Mouse (Mus musculus): ENCODE measurements around the gene Tssk1. TPM values are rescaled to one million over a fixed set of nuclear protein-coding genes. Genes with fewer than 3 reads are reported as not detected.

The Tssk1 gene
- total and polyA plus RNA-seq, 3 experiments, result 0.04 to 0.36 TPM; not detected in 1

DNA sequence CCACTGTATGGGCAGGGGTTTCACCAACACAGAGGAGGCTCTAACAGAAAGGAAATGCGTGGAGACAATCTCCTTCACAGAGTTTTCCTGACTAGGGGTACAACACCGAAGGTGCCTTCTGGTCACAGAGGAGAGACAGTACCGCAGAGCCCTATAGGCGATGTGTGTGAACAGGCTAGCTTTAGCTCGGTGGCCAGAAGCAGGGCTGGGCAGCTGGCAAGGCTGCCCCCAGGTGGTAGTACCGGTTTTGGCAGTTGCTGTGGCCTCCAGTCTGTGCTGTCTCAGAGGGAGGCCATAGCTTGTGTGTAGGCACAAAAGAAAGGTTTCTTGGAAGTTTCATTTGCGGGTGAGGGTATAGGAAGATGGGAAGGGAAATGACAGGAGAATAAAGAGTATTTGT, 44.8 kb downstream of the Tssk1 start:
- TF ChIP-seq SMC3 (IDR thresholded peaks at IDR 0.05; ENCODE audit: low read depth, low read length), result peak; percentile 76
- peak; percentile 67 for TF ChIP-seq RAD21 (IDR thresholded peaks at IDR 0.05; ENCODE audit: low read depth, low read length)
- TF ChIP-seq GATA1 (IDR thresholded peaks at IDR 0.05; ENCODE audit: low read depth, low read length), result no peak
- TF ChIP-seq POLR2AphosphoS2 (IDR thresholded peaks at IDR 0.05; ENCODE audit: low read length), result no peak
- TF ChIP-seq CHD2 (IDR thresholded peaks at IDR 0.05; ENCODE audit: low read length), result no peak
- TF ChIP-seq BHLHE40 (IDR thresholded peaks at IDR 0.05; ENCODE audit: borderline replicate concordance, low read depth, low read length), result 0 out of 2 replicates have a peak, but pooled peaks have one; percentile 39
- peak; percentile 61 for TF ChIP-seq HCFC1 (IDR thresholded peaks at IDR 0.05; ENCODE audit: low read depth, low read length)
- 0 out of 2 replicates have a peak, but pooled peaks have one; percentile 11 for TF ChIP-seq MXI1 (IDR thresholded peaks at IDR 0.05; ENCODE audit: low read depth, low read length)
- peak; percentile 66 for TF ChIP-seq ZC3H11A (IDR thresholded peaks at IDR 0.05; ENCODE audit: low read depth, low read length)
- no peak; the same call in 1 of the 2 replicates for TF ChIP-seq ETS1 (IDR thresholded peaks at IDR 0.05; ENCODE audit: low read depth, low read length)
- TF ChIP-seq MYC (IDR thresholded peaks at IDR 0.05; ENCODE audit: low read depth, low read length), result peak; percentile 11; the same call in 1 of the 2 replicates
- 0 out of 2 replicates have a peak, but pooled peaks have one; percentile 28 for TF ChIP-seq JUND (IDR thresholded peaks at IDR 0.05; ENCODE audit: low read depth, low read length)
- TF ChIP-seq SIN3A (IDR thresholded peaks at IDR 0.05; ENCODE audit: low read length), result 0 out of 2 replicates have a peak, but pooled peaks have one; percentile 19
- 0 out of 2 replicates have a peak, but pooled peaks have one; percentile 7 for TF ChIP-seq TCF12 (IDR thresholded peaks at IDR 0.05; ENCODE audit: low read depth, low read length)
- TF ChIP-seq CHD1 (IDR thresholded peaks at IDR 0.05; ENCODE audit: low read depth, low read length), result no peak
- peak; percentile 33; the same call in 1 of the 2 replicates for TF ChIP-seq ZNF384 (IDR thresholded peaks at IDR 0.05; ENCODE audit: low read depth, low read length)
- TF ChIP-seq CTCF (IDR thresholded peaks at IDR 0.05 in 2 of 3, conservative IDR thresholded peaks at IDR 0.05 in 1 of 3; ENCODE audit: control insufficient read depth in 1 of 3, insufficient read depth in 1 of 3, low read depth in 2 of 3, low read length in 3 of 3, poor library complexity in 1 of 3, severe bottlenecking in 1 of 3), result peak; percentile 81 to 89 (median 86)
- DNase-seq (ENCODE audit: low read depth, low spot score), result peak; percentile 92
- H3K27ac ChIP-seq (ENCODE audit: control insufficient read depth, low read depth, low read length), result peak overlapping the region; percentile 87
- H3K27me3 ChIP-seq (ENCODE audit: control insufficient read depth in 1 of 2, insufficient read depth in 2 of 2, low read length in 2 of 2), result no peaks in the 10 kb centered on the region
- H3K36me3 ChIP-seq (ENCODE audit: control insufficient read depth in 1 of 2, insufficient read depth in 2 of 2, low read length in 2 of 2), result peaks cover 0 to 20% of the 10 kb centered on the region in 2 experiments; a peak in 2 of 4 replicates
- no peaks in the 10 kb centered on the region for H3K79me2 ChIP-seq (ENCODE audit: control insufficient read depth, insufficient read depth, low read length, poor library complexity)
- H3K4me1 ChIP-seq (ENCODE audit: control insufficient read depth in 1 of 2, insufficient read depth in 2 of 2, low read length in 2 of 2), result peaks cover 21 to 27% of the 10 kb centered on the region in 2 experiments
- peak overlapping the region; percentile 37 to 43 for H3K4me3 ChIP-seq (ENCODE audit: control insufficient read depth in 1 of 2, insufficient read depth in 1 of 2, low read depth in 2 of 2, low read length in 2 of 2)
- no peaks in the 10 kb centered on the region for H3K9me3 ChIP-seq (replicated peaks; ENCODE audit: insufficient read depth, low read length)
- H3K9ac ChIP-seq (ENCODE audit: control insufficient read depth, low read depth, low read length, poor library complexity, severe bottlenecking), result peak overlapping the region; percentile 61

DNA sequence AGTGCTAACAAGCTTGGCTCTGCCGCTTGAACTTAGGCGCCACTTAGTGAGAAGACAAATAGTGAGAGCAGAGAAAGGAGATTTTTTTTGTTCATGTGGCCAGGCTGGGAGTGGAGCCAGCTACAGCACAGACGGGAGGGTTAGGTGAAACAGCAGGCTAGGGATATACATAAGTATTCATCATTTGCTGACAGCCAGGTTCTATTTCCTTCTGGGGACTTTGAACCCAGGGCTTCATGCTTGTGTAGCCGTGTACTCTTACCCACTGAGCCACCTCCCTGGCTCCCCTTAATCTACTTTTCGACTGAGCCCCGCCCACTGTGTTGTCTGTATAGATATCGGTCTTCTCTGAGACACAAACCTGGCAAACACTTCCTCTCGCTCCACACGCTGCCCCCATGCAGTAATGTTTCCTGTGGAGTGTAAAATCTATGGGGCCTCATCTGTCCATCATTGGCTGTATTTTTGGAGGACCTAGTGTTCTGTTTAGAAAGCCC, 45.3 kb downstream of the Tssk1 start:
- DNase-seq (ENCODE audit: low read depth, low spot score), result peak; percentile 93
- TF ChIP-seq RCOR1 (IDR thresholded peaks at IDR 0.05; ENCODE audit: low read depth, low read length) (no peak), ELF1 (IDR thresholded peaks at IDR 0.05; ENCODE audit: low read depth, low read length) (0 out of 2 replicates have a peak, but pooled peaks have one; percentile 25), MYC (IDR thresholded peaks at IDR 0.05; ENCODE audit: low read depth, low read length) (peak; percentile 71), EP300 (IDR thresholded peaks at IDR 0.05; ENCODE audit: low read depth in 1 of 2, low read length in 2 of 2) (peak; percentile 51 to 58; a peak in 3 of 4 replicates), MAX (IDR thresholded peaks at IDR 0.05; ENCODE audit: low read length) (peak; percentile 65; the same call in 1 of the 2 replicates), GATA1 (IDR thresholded peaks at IDR 0.05; ENCODE audit: low read depth, low read length) (peak; percentile 51), POLR2AphosphoS2 (IDR thresholded peaks at IDR 0.05; ENCODE audit: low read length) (peak; percentile 76; the same call in 1 of the 2 replicates), MXI1 (IDR thresholded peaks at IDR 0.05; ENCODE audit: low read depth, low read length) (peak; percentile 36), BHLHE40 (IDR thresholded peaks at IDR 0.05; ENCODE audit: borderline replicate concordance, low read depth, low read length) (no peak), TBP (IDR thresholded peaks at IDR 0.05; ENCODE audit: low read depth, low read length) (peak; percentile 91), ETS1 (IDR thresholded peaks at IDR 0.05; ENCODE audit: low read depth, low read length) (peak; percentile 66; the same call in 1 of the 2 replicates), SIN3A (IDR thresholded peaks at IDR 0.05; ENCODE audit: low read length) (peak; percentile 56), POLR2AphosphoS5 (IDR thresholded peaks at IDR 0.05; ENCODE audit: borderline replicate concordance, low read depth, low read length) (no peak), TCF12 (IDR thresholded peaks at IDR 0.05; ENCODE audit: low read depth, low read length) (peak; percentile 54), ZNF384 (IDR thresholded peaks at IDR 0.05; ENCODE audit: low read depth, low read length) (peak; percentile 26; the same call in 1 of the 2 replicates), MAZ (IDR thresholded peaks at IDR 0.05; ENCODE audit: low read depth, low read length) (peak; percentile 78; the same call in 1 of the 2 replicates), HCFC1 (IDR thresholded peaks at IDR 0.05; ENCODE audit: low read depth, low read length) (peak; percentile 42; the same call in 1 of the 2 replicates), ZKSCAN1 (IDR thresholded peaks at IDR 0.05; ENCODE audit: low read depth, low read length) (no peak), POLR2A (IDR thresholded peaks at IDR 0.05; ENCODE audit: control insufficient read depth in 1 of 2, insufficient read depth in 1 of 2, low read depth in 1 of 2, low read length in 2 of 2, poor library complexity in 1 of 2) (peak; percentile 39 to 84; a peak in 2 of 4 replicates), NELFE (IDR thresholded peaks at IDR 0.05; ENCODE audit: low read depth, low read length) (peak; percentile 62; the same call in 1 of the 2 replicates), MEF2A (IDR thresholded peaks at IDR 0.05; ENCODE audit: extremely low read depth, insufficient replicate concordance, low read depth, low read length, poor library complexity, severe bottlenecking) (no peak)

More for the DNA sequence above, 45.3 kb downstream of the Tssk1 start:
- peak overlapping the region; percentile 61 for H3K9ac ChIP-seq (ENCODE audit: control insufficient read depth, low read depth, low read length, poor library complexity, severe bottlenecking)
- H3K36me3 ChIP-seq (ENCODE audit: control insufficient read depth in 1 of 2, insufficient read depth in 2 of 2, low read length in 2 of 2), result peaks cover 0 to 16% of the 10 kb centered on the region in 2 experiments; a peak in 2 of 4 replicates
- no peaks in the 10 kb centered on the region for H3K27me3 ChIP-seq (ENCODE audit: control insufficient read depth in 1 of 2, insufficient read depth in 2 of 2, low read length in 2 of 2)
- no peaks in the 10 kb centered on the region for H3K79me2 ChIP-seq (ENCODE audit: control insufficient read depth, insufficient read depth, low read length, poor library complexity)
- peaks cover 16 to 23% of the 10 kb centered on the region in 2 experiments for H3K4me1 ChIP-seq (ENCODE audit: control insufficient read depth in 1 of 2, insufficient read depth in 2 of 2, low read length in 2 of 2)
- peak overlapping the region; percentile 87 for H3K27ac ChIP-seq (ENCODE audit: control insufficient read depth, low read depth, low read length)
- peak overlapping the region; percentile 37 to 43 for H3K4me3 ChIP-seq (ENCODE audit: control insufficient read depth in 1 of 2, insufficient read depth in 1 of 2, low read depth in 2 of 2, low read length in 2 of 2)
- H3K9me3 ChIP-seq (replicated peaks; ENCODE audit: insufficient read depth, low read length), result no peaks in the 10 kb centered on the region

Measured in MEL (cell line).